Comparison of ENCODE assay signal across 1 mouse cellular context in the genomic region with DNA sequence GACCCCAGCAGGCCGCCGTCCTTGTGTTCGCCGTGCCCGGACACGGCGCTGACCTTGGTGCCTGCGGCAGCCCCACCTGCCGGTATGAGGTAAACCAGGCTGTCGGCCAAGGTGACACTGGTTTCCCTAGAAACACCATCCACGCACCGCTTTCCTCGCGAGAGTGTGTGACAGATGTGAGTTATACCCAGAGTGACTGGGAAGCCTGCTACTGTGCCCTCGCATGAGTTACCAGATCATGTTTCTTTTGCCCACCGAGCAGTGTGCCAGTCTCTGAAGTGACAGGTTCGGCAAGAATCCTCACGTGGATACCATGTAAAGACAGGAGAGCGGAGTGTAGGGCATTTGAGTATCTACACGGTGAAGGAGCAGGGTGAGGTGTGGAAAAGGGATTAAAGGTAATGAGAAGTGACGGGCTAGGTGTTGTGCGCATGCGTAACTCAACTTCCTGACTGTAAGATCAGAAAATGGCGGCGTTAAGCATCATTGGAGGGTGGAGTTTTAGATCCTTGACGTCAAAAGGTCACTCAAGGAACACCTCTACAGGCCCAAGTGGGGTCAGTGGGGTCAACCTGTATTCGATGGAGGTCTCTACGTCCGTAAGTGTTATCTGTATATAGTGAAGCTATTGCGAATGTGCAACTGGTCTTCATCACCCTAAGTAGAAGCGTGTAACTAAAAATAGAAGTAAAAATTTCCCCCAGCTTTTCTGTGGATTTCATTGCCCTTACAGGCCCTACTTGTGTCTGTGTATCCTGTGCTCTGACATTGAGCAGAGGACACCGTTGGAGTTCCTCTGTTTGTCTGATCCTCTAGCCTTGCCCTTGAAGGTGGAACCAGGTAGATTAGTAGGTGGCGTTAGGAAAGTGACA.
TF ChIP-seq lines count a peak whose summit lies in the region.

No protein-coding gene starts in this region.

TF ChIP-seq in CH12.LX, 34 proteins besides CTCF, POLR2A, EP300 and RAD21 (continued from another document):
- TF ChIP-seq ZKSCAN1 (IDR thresholded peaks at IDR 0.05; ENCODE audit: borderline replicate concordance, low read depth, low read length) (no peak), POLR2AphosphoS2 (IDR thresholded peaks at IDR 0.05; ENCODE audit: low read depth, low read length) (no peak; the same call in 1 of the 2 replicates), MAZ (IDR thresholded peaks at IDR 0.05; ENCODE audit: low read depth, low read length) (0 out of 2 replicates have a peak, but pooled peaks have one; percentile 6), IRF4 (IDR thresholded peaks at IDR 0.05; ENCODE audit: low read depth, low read length) (no peak), RCOR1 (conservative IDR thresholded peaks at IDR 0.05; ENCODE audit: low read depth, low read length) (no peak), E2F4 (IDR thresholded peaks at IDR 0.05; ENCODE audit: insufficient replicate concordance, low read depth, low read length) (0 out of 2 replicates have a peak, but pooled peaks have one; percentile 54), TBP (conservative IDR thresholded peaks at IDR 0.05; ENCODE audit: low read depth, low read length) (peak; percentile 84), USF1 (IDR thresholded peaks at IDR 0.05; ENCODE audit: low read depth, low read length) (no peak), JUN (IDR thresholded peaks at IDR 0.05; ENCODE audit: insufficient read depth, low read depth, low read length) (no peak), KAT2A (IDR thresholded peaks at IDR 0.05; ENCODE audit: insufficient replicate concordance, low read length) (0 out of 2 replicates have a peak, but pooled peaks have one; percentile 60), GABPA (IDR thresholded peaks at IDR 0.05; ENCODE audit: insufficient replicate concordance, low read depth, low read length) (no peak), NRF1 (IDR thresholded peaks at IDR 0.05; ENCODE audit: low read depth, low read length) (peak; percentile 98), CHD2 (IDR thresholded peaks at IDR 0.05; ENCODE audit: low read length) (peak; percentile 93), ETS1 (conservative IDR thresholded peaks at IDR 0.05; ENCODE audit: low read depth, low read length) (peak; percentile 15; the same call in 1 of the 2 replicates), JUND (conservative IDR thresholded peaks at IDR 0.05; ENCODE audit: low read depth, low read length) (no peak; the same call in 1 of the 2 replicates), ZC3H11A (IDR thresholded peaks at IDR 0.05; ENCODE audit: low read depth, low read length) (no peak), MEF2A (IDR thresholded peaks at IDR 0.05; ENCODE audit: borderline replicate concordance, low read depth, low read length) (peak; percentile 78), SMC3 (IDR thresholded peaks at IDR 0.05; ENCODE audit: low read depth, low read length) (no peak), ELF1 (IDR thresholded peaks at IDR 0.05; ENCODE audit: low read depth, low read length) (peak; percentile 87)
